Mouse (Mus musculus) left cerebral cortex, adult 6 months (tissue): ENCODE measurements around the gene H2-D1. TPM values are rescaled to one million over a fixed set of nuclear protein-coding genes. Genes with fewer than 3 reads are reported as not detected.

Experiments
- long read RNA-seq, 2 experiments: library from polyadenylated mRNA; unstranded; transcript quantifications; one replicate each; pipeline ENCODE4 v2.0.0; 2019 to 2020
- polyA plus RNA-seq: library from polyadenylated mRNA; unstranded; fragments of <200 nt; fragmentation: Nextera tagmentation; gene quantifications from 2 replicates; pipeline ENCODE4 v1.2.3, GENCODE M21; 2021

The H2-D1 gene
- polyA plus RNA-seq, result 62.8 and 80.2 TPM in 2 replicates
- long read RNA-seq, experiment 1, transcript H2-D1-202 (8 exons, 2,102 nt), result major isoform, 199 of 259 reads
- long read RNA-seq, experiment 1, partial matches to known transcripts, result 32 of 259 reads
- long read RNA-seq, experiment 1, other reads (novel, unspliced or antisense), result 28 of 259 reads
- long read RNA-seq, experiment 2, transcript H2-D1-202 (8 exons, 2,102 nt), result major isoform, 106 of 134 reads
- long read RNA-seq, experiment 2, partial matches to known transcripts, result 16 of 134 reads
- long read RNA-seq, experiment 2, other reads (novel, unspliced or antisense), result 12 of 134 reads

DNA sequence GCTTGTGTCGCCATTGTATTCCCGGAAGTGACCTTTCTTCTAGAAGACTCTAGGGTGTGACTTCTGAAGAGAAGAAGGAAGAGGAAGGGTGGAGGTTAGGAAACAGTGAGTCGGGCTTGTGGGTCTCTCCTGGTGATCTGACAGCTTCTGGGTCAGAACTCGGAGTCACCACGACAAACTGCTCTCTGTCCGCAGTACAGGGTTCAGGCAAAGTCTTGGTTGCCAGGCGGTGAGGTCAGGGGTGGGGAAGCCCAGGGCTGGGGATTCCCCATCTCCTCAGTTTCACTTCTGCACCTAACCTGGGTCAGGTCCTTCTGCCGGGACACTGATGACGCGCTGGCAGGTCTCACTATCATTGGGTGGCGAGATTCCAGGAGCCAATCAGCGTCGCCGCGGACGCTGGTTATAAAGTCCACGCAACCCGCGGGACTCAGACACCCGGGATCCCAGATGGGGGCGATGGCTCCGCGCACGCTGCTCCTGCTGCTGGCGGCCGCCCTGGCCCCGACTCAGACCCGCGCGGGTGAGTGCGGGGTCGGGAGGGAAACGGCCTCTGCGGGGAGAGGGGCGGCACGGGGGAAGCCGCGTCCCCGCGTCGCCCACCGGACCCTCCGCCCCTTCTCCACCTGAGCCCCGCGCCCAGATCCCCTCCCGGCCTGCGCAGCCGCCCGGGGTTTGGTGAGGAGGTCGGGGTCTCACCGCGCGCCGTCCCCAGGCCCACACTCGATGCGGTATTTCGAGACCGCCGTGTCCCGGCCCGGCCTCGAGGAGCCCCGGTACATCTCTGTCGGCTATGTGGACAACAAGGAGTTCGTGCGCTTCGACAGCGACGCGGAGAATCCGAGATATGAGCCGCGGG is at the start of gene H2-D1:
Gene H2-D1, plus strand, starts transcription at position 67 of the 859 bp plus-strand sequence.

GRCm38 (mm10) chr17:35220156-35220952 is 42.2 kb upstream of the H2-D1 start, which contains the start of gene Gm16181:
Gm16181 (plus strand) TSS chr17:35220834.

GRCm38 (mm10) chr17:35233114-35233980 is 29.2 kb upstream of the H2-D1 start, which contains the start of gene Atp6v1g2:
Atp6v1g2 (plus strand) TSS chr17:35233660.

DNA sequence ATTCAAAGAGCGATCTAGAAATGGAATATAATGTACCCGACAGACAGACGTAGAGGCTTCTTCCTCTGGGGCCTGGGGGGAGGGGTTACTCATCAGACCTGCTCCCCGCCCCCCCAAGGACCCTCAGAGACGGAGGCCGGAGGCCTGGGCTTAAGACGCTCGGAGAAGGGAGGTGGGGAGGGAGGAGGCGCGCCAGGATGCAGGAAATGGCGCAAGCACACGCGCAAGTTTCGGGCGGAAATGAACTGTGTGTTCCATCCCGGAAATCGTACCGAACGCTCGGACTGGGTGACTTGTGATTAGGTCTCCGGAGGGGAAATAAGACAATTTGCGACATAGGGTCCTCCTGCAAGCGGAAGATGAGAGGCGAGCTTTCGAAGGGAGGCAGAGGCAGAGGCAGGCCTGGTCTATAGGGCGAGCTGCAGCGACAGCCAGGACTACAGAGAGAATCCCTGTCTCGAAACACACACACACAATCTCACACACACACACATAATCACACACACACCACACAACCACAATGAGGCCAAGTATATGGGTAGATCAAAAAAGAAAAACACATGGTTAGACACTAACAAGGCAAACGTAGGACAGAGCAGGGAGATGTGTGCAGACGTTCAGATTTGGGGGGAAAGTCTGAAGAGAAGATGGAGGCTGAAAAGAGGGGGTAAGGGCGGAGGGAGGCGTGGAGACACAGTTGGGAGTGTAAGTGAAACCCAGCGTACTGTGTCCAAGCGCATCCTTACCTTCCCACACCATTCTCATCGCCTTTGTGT is 26.7 kb upstream of the H2-D1 start, which contains the start of gene Nfkbil1:
Gene Nfkbil1, minus strand, starts transcription at position 179 of the 776 bp plus-strand sequence.

GRCm38 (mm10) chr17:35241305-35242014 is 21.1 kb upstream of the H2-D1 start, which contains the start of gene Ddx39b:
Ddx39b (plus strand) TSS chr17:35241746.

Other genes with a start within 250 kb of the H2-D1 start
- gene Vwa7, start 246.2 kb upstream of the H2-D1 start, polyA plus RNA-seq, result 0.13 and 0.25 TPM in 2 replicates
- gene Sapcd1, start 234.7 kb upstream of the H2-D1 start, polyA plus RNA-seq, result 0.89 and 0.92 TPM in 2 replicates
- gene Msh5, start 216.0 kb upstream of the H2-D1 start, polyA plus RNA-seq, result 0.37 and 0.45 TPM in 2 replicates
- 22.7 and 26.4 TPM in 2 replicates for gene Clic1, start 212.8 kb upstream of the H2-D1 start, polyA plus RNA-seq
- 20.0 and 22.8 TPM in 2 replicates for gene Ddah2, start 203.7 kb upstream of the H2-D1 start, polyA plus RNA-seq
- not detected in 2 replicates for gene Ly6g6c, start 197.3 kb upstream of the H2-D1 start, polyA plus RNA-seq
- not detected in 2 replicates for gene Mpig6b, start 196.5 kb upstream of the H2-D1 start, polyA plus RNA-seq
- gene Ly6g6e, start 185.8 kb upstream of the H2-D1 start, polyA plus RNA-seq, result 2.4 and 3.7 TPM in 2 replicates
- 1.6 and 2.3 TPM in 2 replicates for gene Ly6g6d, start 184.7 kb upstream of the H2-D1 start, polyA plus RNA-seq
- 1.6 and 2.2 TPM in 2 replicates for gene Ly6g6f, start 177.1 kb upstream of the H2-D1 start, polyA plus RNA-seq
- 102 and 121 TPM in 2 replicates for gene Abhd16a, start 173.5 kb upstream of the H2-D1 start, polyA plus RNA-seq
- not detected in 2 replicates for gene Ly6g5c, start 154.5 kb upstream of the H2-D1 start, polyA plus RNA-seq
- not detected in 2 replicates for gene Ly6g5b, start 147.3 kb upstream of the H2-D1 start, polyA plus RNA-seq
- gene Gpank1, start 141.3 kb upstream of the H2-D1 start, polyA plus RNA-seq, result 21.2 and 22.7 TPM in 2 replicates
- gene Csnk2b, start 140.7 kb upstream of the H2-D1 start, polyA plus RNA-seq, result 240 and 277 TPM in 2 replicates
- gene D17H6S53E, start 136.4 kb upstream of the H2-D1 start, polyA plus RNA-seq, result 32.3 and 43.2 TPM in 2 replicates
- not detected in 2 replicates for gene Apom, start 130.7 kb upstream of the H2-D1 start, polyA plus RNA-seq
- 59.0 and 84.6 TPM in 2 replicates for gene Bag6, start 127.6 kb upstream of the H2-D1 start, polyA plus RNA-seq
- gene Prrc2a, start 97.8 kb upstream of the H2-D1 start, polyA plus RNA-seq, result 14.9 and 37.9 TPM in 2 replicates
- gene Aif1, start 86.7 kb upstream of the H2-D1 start, polyA plus RNA-seq, result 32.2 and 36.1 TPM in 2 replicates
- gene Lst1, start 74.3 kb upstream of the H2-D1 start, polyA plus RNA-seq, result 26.1 and 36.8 TPM in 2 replicates
- 0.48 and 0.93 TPM in 2 replicates for gene Ltb, start 68.3 kb upstream of the H2-D1 start, polyA plus RNA-seq
- not detected in 2 replicates for gene Tnf, start 60.7 kb upstream of the H2-D1 start, polyA plus RNA-seq
- gene Lta, start 57.4 kb upstream of the H2-D1 start, polyA plus RNA-seq, result 0.15 TPM in 1 of 2 replicates, not detected in the other
- gene Gm16181, start 41.9 kb upstream of the H2-D1 start, polyA plus RNA-seq, result not detected in 2 replicates
- 636 and 753 TPM in 2 replicates for gene Atp6v1g2, start 29.1 kb upstream of the H2-D1 start, polyA plus RNA-seq
- 8.9 and 9.3 TPM in 2 replicates for gene Nfkbil1, start 26.9 kb upstream of the H2-D1 start, polyA plus RNA-seq
- gene Ddx39b, start 21.0 kb upstream of the H2-D1 start, polyA plus RNA-seq, result 165 and 169 TPM in 2 replicates
- gene H2-Q1, start 57.7 kb downstream of the H2-D1 start, polyA plus RNA-seq, result 0.44 and 0.75 TPM in 2 replicates
- gene H2-Q2, start 79.5 kb downstream of the H2-D1 start, polyA plus RNA-seq, result 0.49 and 0.67 TPM in 2 replicates
- gene H2-Q4, start 116.9 kb downstream of the H2-D1 start, polyA plus RNA-seq, result 0.29 TPM in 1 of 2 replicates, not detected in the other
- 1.5 and 1.7 TPM in 2 replicates for gene H2-Q6, start 162.1 kb downstream of the H2-D1 start, polyA plus RNA-seq
- 2.5 and 3.5 TPM in 2 replicates for gene H2-Q7, start 176.4 kb downstream of the H2-D1 start, polyA plus RNA-seq
- gene H2-Q10, start 207.4 kb downstream of the H2-D1 start, polyA plus RNA-seq, result 0.18 and 0.22 TPM in 2 replicates
- not detected in 2 replicates for gene Pou5f1, start 243.3 kb downstream of the H2-D1 start, polyA plus RNA-seq